Comparison of ENCODE assay signal across 8 mouse cellular contexts in genomic region chr7:35234361-35235245, GRCm38 (mm10). TPM values are rescaled to one million over a fixed set of nuclear protein-coding genes. Genes with fewer than 3 reads are reported as not detected.
DNase-seq lines count a peak whose midpoint lies in the region; ATAC-seq lines count a peak whose summit lies in the region.

No protein-coding gene starts in this region.

- peak overlapping the region; percentile 55 for H3K9ac ChIP-seq in kidney, embryonic 15.5 days

- WGBS in heart, embryonic 10.5 days = under 1% methylated on average over 45 of the region's 45 CpGs
- under 1% methylated on average over 45 of the region's 45 CpGs for WGBS in kidney, embryonic 15.5 days

- peak overlapping the region; percentile 71 for H3K4me3 ChIP-seq in heart, embryonic 10.5 days
- peak overlapping the region; percentile 72 for H3K4me3 ChIP-seq in kidney, embryonic 15.5 days (replicated peaks)

- no peaks in the 10 kb centered on the region for H3K27me3 ChIP-seq in heart, embryonic 10.5 days (ENCODE audit: insufficient read depth, poor library complexity, severe bottlenecking)
- no peaks in the 10 kb centered on the region for H3K27me3 ChIP-seq in kidney, embryonic 15.5 days

- peaks cover 15% of the 10 kb centered on the region; the same call in 1 of the 2 replicates for H3K4me1 ChIP-seq in heart, embryonic 10.5 days
- peaks cover 21% of the 10 kb centered on the region for H3K4me1 ChIP-seq in kidney, embryonic 15.5 days

- ATAC-seq in erythroblast, adult 5-6 weeks (replicated peaks; ENCODE audit: low FRiP score, poor library complexity, severe bottlenecking) = peak; percentile 93
- ATAC-seq in kidney, embryonic 15.5 days (replicated peaks; ENCODE audit: low FRiP score) = peak; percentile 96
- ATAC-seq in monocyte, adult 5-6 weeks (replicated peaks; ENCODE audit: insufficient number of reproducible peaks, low FRiP score, low TSS enrichment, poor library complexity, severe bottlenecking) = peak; percentile 95

- no peaks in the 10 kb centered on the region for H3K36me3 ChIP-seq in heart, embryonic 10.5 days
- H3K36me3 ChIP-seq in kidney, embryonic 15.5 days = no peaks in the 10 kb centered on the region

- peak overlapping the region; percentile 60 for H3K4me2 ChIP-seq in kidney, embryonic 15.5 days

- DNase-seq in B cell, adult 2 months = peak; percentile 97
- DNase-seq in brain, adult 2 months (ENCODE audit: low read depth, low spot score) = peak; percentile 98
- peak; percentile 98 for DNase-seq in heart, embryonic 10.5 days (ENCODE audit: low spot score)
- peak; percentile 96 for DNase-seq in liver
- peak; percentile 95 to 98 for DNase-seq in spleen, postnatal 4 days (ENCODE audit: low spot score in 2 of 2)

- peak overlapping the region; percentile 88 for H3K27ac ChIP-seq in heart, embryonic 10.5 days
- H3K27ac ChIP-seq in kidney, embryonic 15.5 days = peak overlapping the region; percentile 98

- H3K9me3 ChIP-seq in heart, embryonic 10.5 days = no peaks in the 10 kb centered on the region
- H3K9me3 ChIP-seq in kidney, embryonic 15.5 days (replicated peaks) = peaks cover 5% of the 10 kb centered on the region; the same call in 1 of the 2 replicates

RNA-seq across cellular contexts. Expression of gene Lrp3, which starts 19.3 kb away (rescaled TPM):
- not detected in 2 replicates for total RNA-seq in erythroblast, adult 5-6 weeks (2015; ENCODE audit: low replicate concordance)
- not detected in 2 replicates for total RNA-seq in erythroblast, adult 5-6 weeks (2017; ENCODE audit: low replicate concordance)
- 1.5 and 4.2 TPM in 2 replicates for polyA plus RNA-seq in heart, embryonic 10.5 days (2016; fragmentation: Nextera tagmentation; extraction: Ambion mirVana)
- 5.2 and 6.3 TPM in 2 replicates for polyA plus RNA-seq in kidney, embryonic 15.5 days (2015; fragmentation: Nextera tagmentation; extraction: Ambion mirVana)
- total RNA-seq in monocyte, adult 5-6 weeks (2017) = not detected in 3 replicates

RNA-seq across cellular contexts. Expression of gene Slc7a10, which starts 48.4 kb away (rescaled TPM):
- total RNA-seq in erythroblast, adult 5-6 weeks (2015; ENCODE audit: low replicate concordance) = not detected in 2 replicates
- total RNA-seq in erythroblast, adult 5-6 weeks (2017; ENCODE audit: low replicate concordance) = not detected in 2 replicates
- polyA plus RNA-seq in heart, embryonic 10.5 days (2016; fragmentation: Nextera tagmentation; extraction: Ambion mirVana) = 0.14 and 0.49 TPM in 2 replicates
- polyA plus RNA-seq in kidney, embryonic 15.5 days (2015; fragmentation: Nextera tagmentation; extraction: Ambion mirVana) = 1.1 and 2.4 TPM in 2 replicates
- total RNA-seq in monocyte, adult 5-6 weeks (2017) = not detected in 3 replicates

Comparison
In these comparisons a context has a peak if more than half of its experiments do, and no peak if none do; other contexts are left out.
1. Peak in every context shown above with its lines: DNase-seq, ATAC-seq, H3K4me3 ChIP-seq and H3K27ac ChIP-seq.